Mouse (Mus musculus): Measurements from ENCODE around the gene Tef. TPM values are rescaled to one million over a fixed set of nuclear protein-coding genes. Genes with fewer than 3 reads are reported as not detected.
A peak's percentile ranks its signal among the peaks of the same experiment; 100 is the strongest.

Gene Tef
- polyA plus RNA-seq, 1 experiment from 2014 or later = 17.9 TPM

DNA sequence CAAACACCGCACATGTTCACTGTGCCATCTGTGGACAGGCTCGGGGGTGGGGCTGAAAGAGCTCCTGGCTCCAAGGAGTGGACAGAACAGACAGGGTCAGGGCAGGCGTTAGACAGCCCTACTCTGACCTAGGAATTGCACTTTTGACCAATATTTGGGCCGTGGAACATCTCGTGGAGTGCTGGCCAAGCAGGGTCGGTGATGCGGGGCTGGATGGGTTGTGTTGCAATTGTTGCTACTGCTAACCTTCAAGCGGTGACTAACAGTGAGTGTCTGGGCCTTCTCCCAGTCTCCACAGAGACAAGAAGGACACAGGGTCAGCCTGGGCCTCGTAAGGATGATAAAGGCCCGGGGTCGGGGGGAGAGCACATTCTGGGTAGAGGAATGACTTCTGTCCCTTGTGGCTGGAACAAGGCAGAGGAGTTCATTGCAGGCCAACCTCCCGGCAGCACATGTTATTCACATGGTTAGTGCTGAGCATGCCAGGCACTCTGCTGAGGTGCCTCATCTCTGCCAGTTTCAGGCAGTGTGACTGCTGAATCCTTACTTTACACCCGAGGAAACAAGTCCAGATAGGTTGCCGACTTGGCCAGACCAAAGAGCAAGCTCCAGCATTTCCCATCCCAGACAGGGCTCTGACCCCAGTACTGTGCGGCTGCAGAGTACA lies 27.6 kb upstream of the Tef start:
- TF ChIP-seq CTCF (IDR thresholded peaks at IDR 0.05; ENCODE audit: low read depth) = no peak
- ATAC-seq (replicated peaks; ENCODE audit: low FRiP score, low read depth) = 0 out of 2 replicates have a peak, but pooled peaks have one; percentile 31
- no peak for DNase-seq (ENCODE audit: low spot score)
- Histone ChIP-seq H3K27me3 (ENCODE audit: insufficient read depth, low read length) (no peaks in the 10 kb centered on the region), H3K4me1 (replicated peaks; ENCODE audit: insufficient read depth, low read length) (no peaks in the 10 kb centered on the region), H3K9ac (ENCODE audit: low read depth, low read length) (no peak overlapping the region), H3K36me3 (ENCODE audit: insufficient read depth, low read length) (peaks cover 66% of the 10 kb centered on the region), H3K27ac (no peak overlapping the region), H3K9me3 (replicated peaks; ENCODE audit: low read length) (no peaks in the 10 kb centered on the region), H3K4me2 (ENCODE audit: low read length) (no peak overlapping the region), H3K4me3 (replicated peaks; ENCODE audit: low read depth, low read length) (no peak overlapping the region)
- WGBS = 86% methylated on average over 15 of the region's 15 CpGs

- Histone ChIP-seq H3K9ac (ENCODE audit: low read depth, low read length) (no peak overlapping the region), H3K27ac (no peak overlapping the region), H3K9me3 (replicated peaks; ENCODE audit: low read length) (no peaks in the 10 kb centered on the region), H3K4me1 (replicated peaks; ENCODE audit: insufficient read depth, low read length) (no peaks in the 10 kb centered on the region), H3K36me3 (ENCODE audit: insufficient read depth, low read length) (peaks cover 76% of the 10 kb centered on the region), H3K4me3 (replicated peaks; ENCODE audit: low read depth, low read length) (no peak overlapping the region), H3K4me2 (ENCODE audit: low read length) (no peak overlapping the region), H3K27me3 (ENCODE audit: insufficient read depth, low read length) (no peaks in the 10 kb centered on the region)
- no peak for TF ChIP-seq CTCF (IDR thresholded peaks at IDR 0.05; ENCODE audit: low read depth)
- 81% methylated on average over 11 of the region's 11 CpGs for WGBS
- no peak for DNase-seq (ENCODE audit: low spot score)
- no peak for ATAC-seq (replicated peaks; ENCODE audit: low FRiP score, low read depth)
Observed at GRCm38 (mm10) chr15:81776631-81777422, 25.4 kb upstream of the Tef start.

GRCm38 (mm10) chr15:81781816-81782215 lies 20.4 kb upstream of the Tef start:
- ATAC-seq (replicated peaks; ENCODE audit: low FRiP score, low read depth) (no peak), DNase-seq (ENCODE audit: low spot score) (no peak)
- Histone ChIP-seq H3K9ac (ENCODE audit: low read depth, low read length) (no peak overlapping the region), H3K27me3 (ENCODE audit: insufficient read depth, low read length) (no peaks in the 10 kb centered on the region), H3K27ac (no peak overlapping the region), H3K9me3 (replicated peaks; ENCODE audit: low read length) (no peaks in the 10 kb centered on the region), H3K4me3 (replicated peaks; ENCODE audit: low read depth, low read length) (no peak overlapping the region), H3K4me2 (ENCODE audit: low read length) (no peak overlapping the region), H3K4me1 (replicated peaks; ENCODE audit: insufficient read depth, low read length) (no peaks in the 10 kb centered on the region), H3K36me3 (ENCODE audit: insufficient read depth, low read length) (peaks cover 79% of the 10 kb centered on the region)
- 73% methylated on average over 7 of the region's 7 CpGs for WGBS
- no peak for TF ChIP-seq CTCF (IDR thresholded peaks at IDR 0.05; ENCODE audit: low read depth)

DNA sequence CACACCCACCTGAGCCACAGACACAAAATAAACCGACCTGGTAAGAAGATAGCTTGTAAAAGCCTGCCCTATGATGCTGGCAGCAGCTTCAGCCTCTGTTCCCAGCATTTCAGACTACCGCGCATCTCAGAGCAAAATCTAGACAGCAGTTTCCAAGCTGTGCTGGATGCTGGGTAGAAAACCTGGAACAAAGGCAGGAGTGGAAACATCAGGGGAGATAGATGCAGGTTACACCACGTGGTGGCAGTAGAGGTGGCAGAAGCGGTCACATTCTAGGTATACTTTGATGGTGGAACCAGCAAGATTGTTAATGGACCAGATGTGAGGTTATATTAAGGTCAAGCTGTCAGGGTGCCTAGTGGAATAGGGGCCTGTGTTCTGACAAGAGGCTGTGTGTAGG lies 17.5 kb upstream of the Tef start:
- peaks cover 67% of the 10 kb centered on the region for H3K36me3 ChIP-seq (ENCODE audit: insufficient read depth, low read length)
- H3K9me3 ChIP-seq (replicated peaks; ENCODE audit: low read length) = no peaks in the 10 kb centered on the region
- TF ChIP-seq CTCF (IDR thresholded peaks at IDR 0.05; ENCODE audit: low read depth) = peak; percentile 71
- no peak overlapping the region for H3K9ac ChIP-seq (ENCODE audit: low read depth, low read length)
- no peaks in the 10 kb centered on the region for H3K4me1 ChIP-seq (replicated peaks; ENCODE audit: insufficient read depth, low read length)
- H3K4me3 ChIP-seq (replicated peaks; ENCODE audit: low read depth, low read length) = no peak overlapping the region
- H3K27me3 ChIP-seq (ENCODE audit: insufficient read depth, low read length) = no peaks in the 10 kb centered on the region
- peak; percentile 16; the same call in 1 of the 2 replicates for ATAC-seq (replicated peaks; ENCODE audit: low FRiP score, low read depth)
- no peak overlapping the region for H3K27ac ChIP-seq
- peak; percentile 63 for DNase-seq (ENCODE audit: low spot score)
- WGBS = 32% methylated on average over 5 of the region's 5 CpGs
- no peak overlapping the region for H3K4me2 ChIP-seq (ENCODE audit: low read length)

DNA sequence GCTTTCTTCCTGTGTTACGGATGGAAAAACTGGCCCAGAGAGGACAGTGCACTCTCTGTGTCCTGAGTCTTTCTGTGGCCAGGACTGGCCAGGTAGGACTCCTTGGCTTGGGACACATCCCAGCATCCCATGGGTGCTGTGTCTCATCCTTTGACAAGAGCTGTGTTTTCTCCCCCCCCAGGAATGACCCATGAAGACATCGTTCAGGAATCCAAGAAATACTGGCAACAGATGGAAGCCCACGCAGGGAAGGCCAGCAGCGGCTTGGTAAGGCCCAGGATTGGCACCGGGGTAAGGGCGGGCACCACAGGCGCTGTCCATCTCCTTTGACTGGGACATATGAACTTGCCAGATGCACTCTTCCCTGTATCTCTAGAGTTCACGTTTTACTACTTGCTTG lies 16.5 kb upstream of the Tef start:
- H3K9me3 ChIP-seq (replicated peaks; ENCODE audit: low read length) = no peaks in the 10 kb centered on the region
- no peak overlapping the region for H3K4me3 ChIP-seq (replicated peaks; ENCODE audit: low read depth, low read length)
- no peak for TF ChIP-seq CTCF (IDR thresholded peaks at IDR 0.05; ENCODE audit: low read depth)
- no peaks in the 10 kb centered on the region for H3K4me1 ChIP-seq (replicated peaks; ENCODE audit: insufficient read depth, low read length)
- peaks cover 61% of the 10 kb centered on the region for H3K36me3 ChIP-seq (ENCODE audit: insufficient read depth, low read length)
- DNase-seq (ENCODE audit: low spot score) = no peak
- WGBS = 95% methylated on average over 8 of the region's 8 CpGs
- no peak overlapping the region for H3K9ac ChIP-seq (ENCODE audit: low read depth, low read length)
- H3K27me3 ChIP-seq (ENCODE audit: insufficient read depth, low read length) = no peaks in the 10 kb centered on the region
- H3K4me2 ChIP-seq (ENCODE audit: low read length) = no peak overlapping the region
- ATAC-seq (replicated peaks; ENCODE audit: low FRiP score, low read depth) = no peak
- no peak overlapping the region for H3K27ac ChIP-seq

GRCm38 (mm10) chr15:81787525-81787924 lies 14.7 kb upstream of the Tef start:
- 85% methylated on average over 13 of the region's 13 CpGs for WGBS
- Histone ChIP-seq H3K9me3 (replicated peaks; ENCODE audit: low read length) (no peaks in the 10 kb centered on the region), H3K4me3 (replicated peaks; ENCODE audit: low read depth, low read length) (no peak overlapping the region), H3K4me1 (replicated peaks; ENCODE audit: insufficient read depth, low read length) (no peaks in the 10 kb centered on the region), H3K9ac (ENCODE audit: low read depth, low read length) (no peak overlapping the region), H3K4me2 (ENCODE audit: low read length) (no peak overlapping the region), H3K27me3 (ENCODE audit: insufficient read depth, low read length) (no peaks in the 10 kb centered on the region), H3K27ac (no peak overlapping the region), H3K36me3 (ENCODE audit: insufficient read depth, low read length) (peaks cover 60% of the 10 kb centered on the region)
- no peak for DNase-seq (ENCODE audit: low spot score)
- no peak for ATAC-seq (replicated peaks; ENCODE audit: low FRiP score, low read depth)
- no peak for TF ChIP-seq CTCF (IDR thresholded peaks at IDR 0.05; ENCODE audit: low read depth)

All from kidney, postnatal 0 days (tissue).